Mouse (Mus musculus): Measurements from ENCODE around the gene Serbp1.

Serbp1 gene

GRCm38 (mm10) chr6:67229922-67230518, 8.0 kb upstream of the Serbp1 start:
- intact Hi-C loops (cut with DNase I) = no loop called here

DNA sequence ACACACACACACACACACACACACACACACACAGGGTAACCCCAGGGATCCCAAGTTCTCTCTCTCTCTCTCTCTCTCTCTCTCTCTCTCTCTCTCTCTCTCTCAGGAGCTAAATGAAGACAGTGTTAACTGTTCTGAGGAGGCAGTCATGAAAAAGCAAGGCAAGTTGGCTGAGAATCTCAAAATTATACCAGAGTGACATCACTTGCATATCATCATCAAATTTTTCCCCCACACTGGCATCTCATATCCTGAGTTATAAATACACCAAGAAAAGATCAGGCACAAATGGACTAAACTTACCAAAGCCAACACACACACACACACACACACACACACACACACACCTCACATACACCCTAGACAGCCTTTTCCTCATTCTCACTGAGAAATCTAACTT, 7.0 kb upstream of the Serbp1 start:
- intact Hi-C loops (cut with DNase I) = no loop called here

DNA sequence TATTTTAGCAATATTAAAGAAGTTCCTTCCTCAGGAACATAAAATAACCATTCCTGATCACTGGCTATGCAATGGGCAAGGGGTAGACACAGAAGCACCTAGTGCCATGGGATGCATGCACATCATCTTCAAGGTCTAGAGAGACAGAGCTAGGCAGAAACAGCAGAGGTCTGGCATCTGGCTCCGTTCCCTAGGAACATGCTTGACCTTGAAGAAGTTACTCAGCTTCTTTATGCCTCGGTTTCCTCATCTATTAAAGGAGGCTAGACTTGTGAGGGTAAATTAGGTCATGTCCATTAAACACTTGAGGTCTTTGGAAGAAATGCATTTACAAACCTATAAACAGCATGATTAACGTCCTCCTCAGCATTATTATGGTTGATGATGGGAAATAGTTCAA, 2.3 kb upstream of the Serbp1 start:
- intact Hi-C loops (cut with DNase I) = no loop called here

- intact Hi-C loops (cut with DNase I) = no loop called here
Measured at GRCm38 (mm10) chr6:67236491-67237234, 1.3 kb upstream of the Serbp1 start.

DNA sequence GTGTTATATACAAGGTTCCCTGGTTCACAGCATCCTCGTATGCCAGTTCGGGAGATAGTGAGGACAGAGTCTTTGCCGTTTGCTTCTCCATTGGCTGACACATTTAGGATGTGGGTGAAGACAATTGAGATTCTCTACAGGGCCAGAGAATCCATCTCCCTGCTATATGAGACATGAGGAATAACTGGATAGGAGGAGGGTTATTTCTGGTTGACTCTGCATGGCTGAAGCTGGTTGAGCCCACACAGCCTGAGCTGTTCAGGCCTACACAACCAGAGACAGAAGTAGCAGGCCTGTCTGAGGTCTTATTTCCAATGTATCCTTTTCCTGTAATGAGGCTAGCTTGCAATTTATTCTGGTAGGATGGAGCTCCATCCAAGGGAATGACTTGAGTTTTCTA, 3.3 kb downstream of the Serbp1 start:
- intact Hi-C loops (cut with DNase I) = no loop called here

- intact Hi-C loops (cut with DNase I) = no loop called here
Measured at GRCm38 (mm10) chr6:67243765-67244420, 5.9 kb downstream of the Serbp1 start.

DNA sequence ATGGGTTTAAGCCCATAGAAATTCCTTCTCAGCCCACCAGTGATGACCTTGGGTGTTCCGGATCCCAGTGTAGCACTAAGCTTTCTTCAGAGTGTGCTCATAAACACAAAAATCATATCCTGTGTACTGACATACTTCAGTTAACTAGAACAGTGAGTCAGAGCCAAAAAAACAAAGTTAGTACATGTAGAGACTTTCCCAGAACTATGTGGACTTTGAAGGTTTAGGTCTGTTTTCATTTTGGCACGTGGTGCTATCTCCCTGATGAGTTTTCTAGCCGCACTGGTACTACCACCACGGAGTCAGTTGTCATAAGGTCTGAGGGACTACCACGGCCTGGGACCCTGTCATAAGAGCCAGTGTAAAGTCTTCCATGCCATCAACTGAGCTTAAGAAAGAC, 6.5 kb downstream of the Serbp1 start:
- intact Hi-C loops (cut with DNase I) = no loop called here

DNA sequence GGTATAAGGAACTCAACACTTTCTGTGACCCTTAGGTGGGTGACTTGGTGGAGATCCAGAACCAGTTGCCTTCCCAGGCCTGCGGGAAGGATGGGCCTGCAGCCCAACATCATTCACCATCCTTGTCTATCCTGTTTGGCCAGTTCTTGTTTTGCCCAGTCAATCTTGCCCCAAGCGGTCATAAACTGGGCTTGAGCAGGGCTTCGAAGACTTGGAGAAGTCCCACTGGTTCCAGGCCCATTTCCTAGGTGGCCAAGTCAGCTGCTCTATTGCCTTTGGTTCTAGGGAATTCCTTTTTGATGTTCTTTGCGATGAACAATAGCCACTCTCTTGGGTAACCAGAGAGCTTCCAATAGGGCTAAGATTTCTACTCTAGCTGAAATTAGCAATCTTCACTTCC, 13.1 kb downstream of the Serbp1 start:
- intact Hi-C loops (cut with DNase I) = no loop called here

DNA sequence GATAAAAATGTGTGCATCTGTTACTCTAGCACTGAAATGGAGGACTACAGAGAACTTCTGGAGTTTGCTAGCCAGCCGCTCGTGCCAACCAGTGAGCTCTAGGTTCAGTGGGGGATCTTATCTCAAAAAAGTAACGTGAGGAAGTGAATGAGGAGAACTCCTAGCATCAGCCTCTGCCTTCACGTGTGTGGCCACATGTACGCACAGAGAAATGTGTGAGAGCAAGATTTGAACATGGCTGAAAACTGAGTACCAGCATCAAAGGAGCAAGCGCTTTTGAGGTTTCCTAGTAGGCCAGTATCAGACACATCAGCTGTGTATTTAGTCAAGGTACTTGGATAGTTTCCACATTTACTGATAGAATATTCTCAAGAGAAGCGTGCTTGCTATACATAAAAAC, 27.0 kb downstream of the Serbp1 start:
- intact Hi-C loops (cut with DNase I) = no loop called here

GRCm38 (mm10) chr6:67266159-67266657, 28.2 kb downstream of the Serbp1 start:
- intact Hi-C loops (cut with DNase I) = no loop called here

DNA sequence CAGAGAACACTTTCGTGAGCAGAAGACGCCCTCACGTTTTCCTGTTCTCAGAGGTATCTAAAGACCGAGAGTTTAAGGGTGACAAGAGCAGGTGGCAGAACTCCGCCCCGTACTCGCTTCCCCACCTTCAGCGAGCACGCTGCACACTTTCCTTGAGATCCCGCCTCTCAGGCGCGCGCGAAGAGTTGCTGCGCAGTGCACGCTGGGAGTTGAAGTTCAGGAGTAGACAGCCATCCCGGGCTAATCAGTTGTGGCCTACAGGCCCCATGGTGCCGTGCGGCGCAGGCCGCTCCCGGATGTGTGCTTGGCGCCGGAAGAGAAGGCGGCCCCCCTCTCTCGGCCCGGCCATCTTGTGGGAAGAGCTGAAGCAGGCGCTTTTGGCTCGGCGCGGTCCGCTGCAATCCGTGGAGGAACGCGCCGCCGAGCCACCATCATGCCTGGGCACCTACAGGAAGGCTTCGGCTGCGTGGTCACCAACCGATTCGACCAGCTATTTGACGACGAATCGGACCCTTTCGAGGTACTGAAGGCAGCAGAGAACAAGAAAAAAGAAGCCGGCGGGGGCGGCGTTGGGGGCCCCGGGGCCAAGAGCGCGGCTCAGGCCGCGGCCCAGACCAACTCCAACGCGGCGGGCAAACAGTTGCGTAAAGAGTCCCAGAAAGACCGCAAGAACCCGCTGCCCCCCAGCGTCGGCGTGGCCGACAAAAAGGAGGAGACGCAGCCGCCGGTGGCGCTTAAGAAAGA, 28.9 kb downstream of the Serbp1 start:
- intact Hi-C loops (cut with DNase I) = no loop called here

DNA sequence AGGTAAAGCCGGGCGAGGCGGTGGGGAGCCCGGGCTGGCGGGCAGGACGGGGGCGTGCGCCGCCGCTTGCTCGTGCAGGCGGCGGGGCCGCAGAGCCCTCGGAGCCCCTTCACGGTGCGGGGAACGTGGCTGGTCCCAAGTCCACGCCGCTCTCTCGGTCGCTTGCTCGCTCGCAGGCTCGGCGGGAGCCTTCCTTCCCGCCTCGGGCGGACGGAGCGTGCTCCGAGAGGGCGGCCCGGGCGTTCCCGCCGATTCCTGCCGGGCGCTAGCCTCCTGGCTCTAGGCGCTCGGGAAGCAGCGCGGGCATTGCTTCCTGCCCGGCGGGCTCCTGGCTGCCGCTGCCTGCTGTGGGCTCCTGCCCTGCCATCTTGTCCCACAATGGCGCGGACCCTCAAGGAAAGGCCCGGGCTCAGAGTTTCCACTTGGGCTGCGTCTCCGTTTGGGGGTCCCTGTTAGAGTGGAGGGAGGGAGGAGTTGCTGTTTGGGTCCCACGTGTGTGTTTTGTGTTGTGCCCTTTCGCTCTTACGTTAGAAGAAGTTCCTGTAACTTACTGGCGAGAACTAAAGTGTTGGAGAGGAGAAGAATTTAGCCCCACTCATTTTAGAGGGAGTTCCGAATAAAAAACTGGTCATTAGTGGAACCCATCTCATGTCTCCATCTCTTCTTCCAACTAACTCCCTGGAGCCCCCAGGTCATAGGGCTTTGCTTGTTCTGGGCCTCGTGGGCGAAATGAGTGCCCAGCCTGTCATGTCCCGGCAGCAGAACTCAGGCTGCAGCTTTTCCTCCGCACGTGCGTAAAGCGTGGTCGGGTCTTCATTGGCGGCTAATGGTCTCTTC, 29.6 kb downstream of the Serbp1 start:
- intact Hi-C loops (cut with DNase I) = no loop called here

DNA sequence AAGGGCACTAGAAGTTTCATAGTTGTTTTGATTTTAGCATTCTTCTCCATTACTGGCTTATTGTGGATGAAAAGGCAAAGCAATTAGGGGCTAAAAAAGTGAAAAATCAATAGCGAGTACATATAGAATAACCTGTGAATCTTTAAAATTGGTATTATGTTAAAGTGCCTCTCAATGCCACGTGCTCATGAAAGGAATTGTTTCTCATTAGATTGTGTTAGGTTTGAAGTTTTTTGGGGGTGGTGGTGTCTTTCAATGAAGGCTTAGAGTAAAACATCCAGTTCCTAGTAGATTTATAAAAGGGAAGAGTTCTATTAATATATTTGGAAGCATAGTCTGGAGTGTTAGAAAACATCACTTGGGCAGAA, 30.3 kb downstream of the Serbp1 start:
- intact Hi-C loops (cut with DNase I) = no loop called here

DNA sequence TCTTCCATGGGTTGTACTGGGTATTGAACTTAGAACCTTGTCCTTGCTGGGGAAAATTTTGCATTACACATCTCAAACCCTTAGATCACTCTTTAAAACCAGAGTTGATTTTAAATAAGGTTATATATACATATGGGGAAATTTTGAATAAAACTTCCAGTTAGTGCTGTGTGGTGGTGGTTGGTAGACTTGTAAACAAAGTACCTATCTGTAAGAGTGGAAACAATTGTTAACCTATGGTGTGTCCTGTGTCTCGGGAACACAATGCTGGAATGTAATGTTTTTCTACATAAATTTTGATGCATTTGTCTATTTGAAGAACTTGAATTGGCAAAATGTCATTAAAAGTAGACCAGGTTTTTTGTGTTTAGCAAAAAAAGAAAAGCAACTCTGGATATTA, 31.0 kb downstream of the Serbp1 start:
- intact Hi-C loops (cut with DNase I) = no loop called here

DNA sequence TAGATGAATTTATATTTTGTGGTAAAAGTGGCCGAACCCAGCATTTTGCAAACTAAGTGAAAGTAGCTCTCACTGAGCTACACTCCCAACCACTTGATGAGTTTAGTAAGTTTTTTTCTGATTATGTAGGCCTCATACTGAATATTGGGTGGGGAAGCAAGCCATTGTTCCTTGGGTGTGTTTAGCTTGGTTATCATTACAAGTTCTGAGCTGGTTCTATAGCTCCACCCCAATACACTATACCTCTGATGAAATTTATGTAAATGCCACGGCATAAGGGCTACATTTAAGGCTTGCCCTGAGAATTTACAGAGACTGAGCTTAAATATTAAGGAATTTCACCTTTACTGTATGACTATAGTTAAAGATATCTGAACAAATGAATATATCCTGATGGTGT, 31.5 kb downstream of the Serbp1 start:
- intact Hi-C loops (cut with DNase I) = no loop called here

- intact Hi-C loops (cut with DNase I) = no loop called here
Measured at GRCm38 (mm10) chr6:67277944-67278343, 40.0 kb downstream of the Serbp1 start.

DNA sequence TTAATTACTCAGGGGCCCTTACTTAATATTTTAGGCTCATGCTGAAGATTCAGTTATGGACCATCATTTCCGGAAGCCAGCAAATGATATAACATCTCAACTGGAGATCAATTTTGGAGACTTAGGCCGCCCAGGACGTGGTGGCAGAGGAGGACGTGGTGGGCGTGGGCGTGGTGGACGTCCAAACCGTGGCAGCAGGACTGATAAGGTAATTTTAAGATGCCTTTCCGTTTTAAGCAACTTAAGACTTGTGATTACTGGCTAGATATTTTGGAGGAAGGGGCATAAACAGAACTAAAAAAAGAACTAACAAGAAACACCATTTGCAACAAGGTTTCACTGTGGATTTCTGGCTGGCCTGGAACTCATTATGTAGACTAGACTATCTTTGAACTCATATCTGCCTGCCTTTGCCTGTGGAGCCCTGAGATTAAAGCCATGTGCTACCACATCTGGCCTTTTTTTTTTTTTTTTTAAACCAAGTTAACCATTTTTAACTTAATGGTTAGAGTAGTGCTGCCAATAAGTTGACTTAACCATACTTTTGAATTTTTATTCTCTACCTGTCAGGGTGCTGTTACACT, 43.7 kb downstream of the Serbp1 start:
- intact Hi-C loops (cut with DNase I) = no loop called here

GRCm38 (mm10) chr6:67282897-67283296, 44.9 kb downstream of the Serbp1 start:
- intact Hi-C loops (cut with DNase I) = no loop called here

GRCm38 (mm10) chr6:67292042-67292623, 54.2 kb downstream of the Serbp1 start:
- intact Hi-C loops (cut with DNase I) = no loop called here

GRCm38 (mm10) chr6:67296126-67296525, 58.1 kb downstream of the Serbp1 start:
- intact Hi-C loops (cut with DNase I) = no loop called here

Data from adrenal gland (tissue).